Mouse (Mus musculus) olfactory bulb, adult 2 months (tissue): ENCODE data around the gene Tmtc4.

ENCODE experiments used
- CTCF ChIP-seq: fragments of 200-500 bp; IDR thresholded peaks from 2 replicates; pipeline ENCODE4 v1.5.1; 2012; ENCODE audit warnings: low read depth, mild to moderate bottlenecking, low read length, moderate library complexity; ENCODE audit not compliant: insufficient read depth
- POLR2A ChIP-seq: fragments of 200-500 bp; IDR thresholded peaks from 2 replicates; pipeline ENCODE4 v1.6.1; 2012; ENCODE audit warnings: mild to moderate bottlenecking, low read depth, low read length, moderate library complexity; ENCODE audit not compliant: insufficient read depth

DNA sequence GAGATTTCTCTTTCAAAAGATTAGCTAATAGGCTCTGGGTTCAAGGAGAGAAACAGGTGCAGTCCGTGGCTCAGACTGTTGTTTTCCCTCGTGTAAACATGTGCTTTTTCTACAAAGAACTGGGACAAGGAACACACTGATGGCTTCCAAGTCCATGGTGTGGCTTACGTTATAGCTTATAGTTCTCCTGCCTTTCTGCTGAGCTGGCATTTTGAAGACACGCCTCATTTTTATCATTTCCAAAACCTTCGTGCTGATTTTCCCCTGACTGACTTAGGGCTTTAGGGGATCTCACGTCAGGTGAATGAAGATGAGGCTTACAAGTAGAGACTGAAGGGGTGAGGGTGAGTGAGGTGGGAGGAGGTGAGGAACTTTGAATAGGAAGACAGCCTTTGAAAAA, 111.2 kb downstream of the Tmtc4 start:
- TF ChIP-seq CTCF (no peak), POLR2A (no peak)
